Mouse (Mus musculus) lung, postnatal 0 days (tissue): ENCODE measurements around the gene Ptpn11.

ENCODE experiments used
- CTCF ChIP-seq: IDR thresholded peaks from 2 replicates; pipeline ENCODE4 v1.5.1; 2016; ENCODE audit warnings: antibody characterized with exemption, mild to moderate bottlenecking
- EP300 ChIP-seq: IDR thresholded peaks from 2 replicates; pipeline ENCODE4 v1.6.1; 2016; ENCODE audit warnings: antibody characterized with exemption, mild to moderate bottlenecking, control low read depth

GRCm38 (mm10) chr5:121087733-121088132, 103.5 kb downstream of the Ptpn11 start:
- TF ChIP-seq CTCF (no peak), EP300 (no peak)
